Comparison of ENCODE assay signal across 15 mouse cellular contexts in the genomic region with DNA sequence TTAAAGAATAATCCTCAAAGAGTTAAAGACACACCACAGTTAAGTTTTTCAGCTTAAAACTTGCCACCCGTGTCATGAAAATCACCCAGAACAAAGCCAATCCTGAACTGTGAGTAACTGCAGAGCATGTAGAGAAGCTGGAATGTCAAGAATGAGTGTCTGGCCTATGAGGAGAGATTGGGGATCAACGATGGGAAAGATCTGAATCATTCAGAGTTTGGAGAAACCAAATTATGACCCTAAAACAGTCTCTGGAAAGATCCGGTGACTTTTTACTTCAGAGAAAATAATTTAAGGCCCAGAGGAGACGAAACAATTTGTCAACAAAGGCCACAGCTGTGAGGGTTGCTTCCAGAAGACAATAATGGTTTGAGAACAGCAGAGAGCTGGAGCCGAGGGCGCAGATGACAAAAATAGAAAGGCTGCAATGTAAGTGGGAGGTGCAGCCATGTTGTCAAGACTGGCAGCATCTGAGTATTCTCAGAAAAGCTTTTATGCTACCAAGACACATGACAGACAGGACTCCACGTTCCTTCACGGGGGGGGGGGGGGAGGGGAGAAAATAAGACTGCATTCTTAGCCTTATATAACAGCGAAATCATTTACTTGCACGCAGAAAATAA. TPM values are rescaled to one million over a fixed set of nuclear protein-coding genes. Genes with fewer than 3 reads are reported as not detected.
DNase-seq lines count a peak whose midpoint lies in the region; ATAC-seq and TF ChIP-seq lines count a peak whose summit lies in the region.
"Had no signal": no experiment of that assay in that cellular context is flagged by ENCODE, and none has a peak within 500 bp of the region (broad histone marks: within the 10 kb centered on the region; RNA-seq: fewer than 3 reads in every experiment).

No protein-coding gene starts in this region.

- 0 out of 2 replicates have a peak overlapping the region, but pooled peaks have one; percentile 3 for H3K4me2 ChIP-seq in heart, embryonic 13.5 days

- H3K4me3 ChIP-seq in heart, adult 2 months, result no peak overlapping the region
- no peak overlapping the region for H3K4me3 ChIP-seq in heart, embryonic 13.5 days
- H3K4me3 ChIP-seq: megakaryocyte, embryonic 14.5 days had no signal

- intact Hi-C loops in heart, adult 2 months (cut with DNase I), result no loop called here

- TF ChIP-seq CTCF in heart, adult 2 months (IDR thresholded peaks at IDR 0.05), result no peak

- H3K36me3 ChIP-seq in heart, adult 2 months (ENCODE audit: control insufficient read depth, insufficient read depth, low read length), result peaks cover 4% of the 10 kb centered on the region
- H3K36me3 ChIP-seq in heart, embryonic 13.5 days, result no peaks in the 10 kb centered on the region

- H3K9me3 ChIP-seq in heart, embryonic 13.5 days, result no peaks in the 10 kb centered on the region
- H3K9me3 ChIP-seq: megakaryocyte, embryonic 14.5 days had no signal

- no peaks in the 10 kb centered on the region for H3K27me3 ChIP-seq in heart, adult 2 months (ENCODE audit: control insufficient read depth, insufficient read depth, low read length)
- H3K27me3 ChIP-seq in heart, embryonic 13.5 days (replicated peaks), result no peaks in the 10 kb centered on the region
- H3K27me3 ChIP-seq: CH12.LX had no signal

- H3K9ac ChIP-seq in heart, adult 2 months (ENCODE audit: low read depth, low read length), result no peak overlapping the region
- no peak overlapping the region for H3K9ac ChIP-seq in heart, embryonic 13.5 days
- H3K9ac ChIP-seq: liver, postnatal 0 days had no signal

- TF ChIP-seq EP300 in heart, adult 2 months (IDR thresholded peaks at IDR 0.05; ENCODE audit: insufficient read depth, low read depth, low read length), result 0 out of 2 replicates have a peak, but pooled peaks have one; percentile 28

- no peaks in the 10 kb centered on the region for H3K79me2 ChIP-seq in heart, adult 2 months (replicated peaks; ENCODE audit: control insufficient read depth, insufficient read depth, low read length)

- peak overlapping the region; percentile 74 for H3K27ac ChIP-seq in heart, adult 2 months
- peak overlapping the region; percentile 85 for H3K27ac ChIP-seq in heart, embryonic 13.5 days (replicated peaks)

- 35% methylated on average over 10 of the region's 10 CpGs for WGBS in heart, adult 2 months
- WGBS in heart, embryonic 13.5 days, result 31% methylated on average over 10 of the region's 10 CpGs

- no peak for ATAC-seq in heart, embryonic 13.5 days (ENCODE audit: extremely low read depth, insufficient number of reproducible peaks, low FRiP score, low TSS enrichment)
- ATAC-seq: hindbrain, embryonic 16.5 days; liver, postnatal 0 days had no signal

- DNase-seq in heart, adult 2 months, result no peak
- DNase-seq in heart, adult 8-10 months (ENCODE audit: low spot score), result no peak
- DNase-seq in right cerebral cortex, adult 2 months (ENCODE audit: low spot score in 2 of 2), result peak; percentile 31 to 39
- no peak for DNase-seq in right cerebral cortex, postnatal 25 days
- DNase-seq in yolk sac, embryonic 10.5 days (ENCODE audit: low spot score), result peak; percentile 14
- DNase-seq in spleen, postnatal 36 days (ENCODE audit: low spot score in 2 of 2), result no peak
- no peak for DNase-seq in liver
- DNase-seq: adrenal gland, postnatal 10 days; kidney, adult 2 months; thymus, adult 18-20 months had no signal

- no peak for TF ChIP-seq POLR2A in heart, adult 2 months (IDR thresholded peaks at IDR 0.05; ENCODE audit: insufficient read depth, low read depth, low read length)

- peaks cover 7% of the 10 kb centered on the region for H3K4me1 ChIP-seq in heart, adult 2 months (ENCODE audit: control insufficient read depth, insufficient read depth, low read length)
- H3K4me1 ChIP-seq in heart, embryonic 13.5 days, result peaks cover 21% of the 10 kb centered on the region
- H3K4me1 ChIP-seq: megakaryocyte, embryonic 14.5 days had no signal

RNA-seq across cellular contexts. Expression of a gene that starts 20.2 kb away (rescaled TPM):
- 10 to 100 TPM; 10.5 to 15.1 TPM for total RNA-seq in heart, adult 2 months (2021)
- polyA plus RNA-seq in heart, adult 2 months (2012; rRNA removed), result 18.8 and 20.9 TPM in 2 replicates
- 10 to 100 TPM in 2 of 4 experiments, 1 to 10 TPM in 2; 9.4 to 17.3 (median 12.4) TPM for total RNA-seq in heart, adult 8-10 months (2022)
- 1.3 and 1.9 TPM in 2 replicates for polyA plus RNA-seq in heart, embryonic 13.5 days (2015; fragmentation: Nextera tagmentation; extraction: Ambion mirVana)

RNA-seq across cellular contexts. Expression of a gene that starts 29.3 kb away (rescaled TPM):
- 10 to 100 TPM; 44.8 to 57.9 TPM for total RNA-seq in heart, adult 2 months (2021)
- 200 and 229 TPM in 2 replicates for polyA plus RNA-seq in heart, adult 2 months (2012; rRNA removed)
- 10 to 100 TPM; 54.6 to 72.1 (median 63.9) TPM for total RNA-seq in heart, adult 8-10 months (2022)
- 50.8 and 60.1 TPM in 2 replicates for polyA plus RNA-seq in heart, embryonic 13.5 days (2015; fragmentation: Nextera tagmentation; extraction: Ambion mirVana)
- total RNA-seq: CH12.LX had no signal

RNA-seq across cellular contexts. Expression of a gene that starts 36.2 kb away (rescaled TPM):
- total RNA-seq in heart, adult 2 months (2021), result 10 to 100 TPM; 11.4 to 11.9 TPM
- polyA plus RNA-seq in heart, adult 2 months (2012; rRNA removed), result 9.2 and 11.1 TPM in 2 replicates
- 10 to 100 TPM; 10.7 to 16.0 (median 11.5) TPM for total RNA-seq in heart, adult 8-10 months (2022)
- 2.3 and 2.5 TPM in 2 replicates for polyA plus RNA-seq in heart, embryonic 13.5 days (2015; fragmentation: Nextera tagmentation; extraction: Ambion mirVana)

RNA-seq across cellular contexts. Expression of a gene that starts 42.2 kb away (rescaled TPM):
- 1 to 10 TPM in 1 of 2 experiments, under 1 TPM in 1; 0.94 to 2.7 TPM for total RNA-seq in heart, adult 2 months (2021)
- 1.9 and 2.2 TPM in 2 replicates for polyA plus RNA-seq in heart, adult 2 months (2012; rRNA removed)
- total RNA-seq in heart, adult 8-10 months (2022), result 1 to 10 TPM in 2 of 4 experiments, under 1 TPM in 2; 0.63 to 1.3 (median 0.96) TPM
- 1.3 and 1.4 TPM in 2 replicates for polyA plus RNA-seq in heart, embryonic 13.5 days (2015; fragmentation: Nextera tagmentation; extraction: Ambion mirVana)

Comparison
In these comparisons a context has a peak if more than half of its experiments do, and no peak if none do; other contexts are left out.
1. DNase-seq: peak in right cerebral cortex, adult 2 months (2 of 2) and yolk sac, embryonic 10.5 days (single experiment); none in heart, adult 2 months (0 of 2), heart, adult 8-10 months (single experiment), right cerebral cortex, postnatal 25 days (single experiment), spleen, postnatal 36 days (0 of 2) and liver (single experiment).